Mouse (Mus musculus): ENCODE data around the gene Snx12.

Gene Snx12

DNA sequence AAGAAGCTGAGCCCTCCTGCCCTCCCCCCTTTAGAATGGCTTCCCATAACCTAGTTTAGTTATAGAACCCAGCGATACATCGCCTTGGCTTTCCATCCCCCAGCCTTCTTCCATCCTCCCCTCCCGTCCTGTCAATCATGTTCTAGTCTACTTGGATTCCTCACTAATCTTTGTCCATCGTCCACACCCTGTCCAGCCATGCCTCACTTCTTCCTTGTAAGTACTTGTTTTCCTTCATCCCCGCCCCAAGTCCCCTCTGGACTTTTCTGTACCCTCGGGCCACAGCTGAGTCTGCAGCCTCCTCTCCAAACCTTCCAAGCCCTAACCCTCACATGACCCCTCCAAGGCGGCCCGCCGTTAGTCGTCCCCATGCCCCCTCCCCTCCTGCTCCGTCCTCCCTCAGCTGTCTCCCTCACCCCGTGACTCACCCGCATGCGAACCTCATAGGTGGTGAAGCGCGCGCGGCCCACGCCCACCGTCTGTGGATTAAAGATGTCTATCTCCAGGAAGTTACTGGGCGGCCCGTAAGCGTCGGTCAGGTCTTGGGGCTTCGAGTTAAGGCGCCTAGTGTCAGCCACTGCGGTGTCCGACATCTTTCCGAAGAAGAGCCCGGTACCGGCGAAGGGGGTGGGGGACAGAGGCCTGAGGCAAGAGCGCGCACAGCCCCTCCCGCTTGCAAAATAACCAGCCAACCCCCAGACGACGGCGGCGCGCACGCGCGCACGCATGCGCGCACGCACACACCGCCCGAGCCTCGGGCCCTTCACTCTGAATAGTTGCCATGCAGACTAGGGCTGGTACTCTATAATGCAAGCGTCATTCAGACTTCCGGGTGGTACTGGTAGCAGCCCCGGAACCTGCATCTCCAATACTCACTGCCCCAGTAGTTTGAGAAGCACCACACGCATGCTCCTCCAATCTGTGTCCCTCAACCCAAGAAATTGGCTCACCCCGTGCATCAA lies at the start of gene Snx12:
TSS of gene Snx12 (minus strand) at position 730 of the 962 bp plus-strand sequence.
- peak; percentile 93 for DNase-seq (ENCODE audit: extremely low read depth, low read depth)

DNA sequence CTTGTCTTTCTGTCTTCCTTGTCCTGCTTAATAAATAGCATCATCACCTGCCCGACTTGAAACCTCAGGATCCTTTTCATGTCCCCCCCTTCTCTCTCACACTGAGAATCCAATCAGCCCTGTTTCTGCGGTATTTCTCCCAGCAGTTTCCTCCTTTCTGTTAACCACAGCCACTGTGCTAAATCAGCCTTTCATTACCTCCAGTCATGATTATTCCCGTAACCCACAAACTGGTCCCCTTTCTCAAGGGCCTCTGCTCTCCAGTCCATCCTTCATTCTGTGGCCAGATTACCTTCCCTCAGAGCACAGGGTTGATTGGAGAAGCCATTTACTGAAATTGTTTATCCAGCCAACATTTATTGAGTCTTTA lies 46.4 kb upstream of the Snx12 start, which contains the start of gene Gm20489:
TSS of gene Gm20489 (minus strand) at position 269 of the 370 bp plus-strand sequence.
- no peak for DNase-seq (ENCODE audit: extremely low read depth, low read depth)

DNA sequence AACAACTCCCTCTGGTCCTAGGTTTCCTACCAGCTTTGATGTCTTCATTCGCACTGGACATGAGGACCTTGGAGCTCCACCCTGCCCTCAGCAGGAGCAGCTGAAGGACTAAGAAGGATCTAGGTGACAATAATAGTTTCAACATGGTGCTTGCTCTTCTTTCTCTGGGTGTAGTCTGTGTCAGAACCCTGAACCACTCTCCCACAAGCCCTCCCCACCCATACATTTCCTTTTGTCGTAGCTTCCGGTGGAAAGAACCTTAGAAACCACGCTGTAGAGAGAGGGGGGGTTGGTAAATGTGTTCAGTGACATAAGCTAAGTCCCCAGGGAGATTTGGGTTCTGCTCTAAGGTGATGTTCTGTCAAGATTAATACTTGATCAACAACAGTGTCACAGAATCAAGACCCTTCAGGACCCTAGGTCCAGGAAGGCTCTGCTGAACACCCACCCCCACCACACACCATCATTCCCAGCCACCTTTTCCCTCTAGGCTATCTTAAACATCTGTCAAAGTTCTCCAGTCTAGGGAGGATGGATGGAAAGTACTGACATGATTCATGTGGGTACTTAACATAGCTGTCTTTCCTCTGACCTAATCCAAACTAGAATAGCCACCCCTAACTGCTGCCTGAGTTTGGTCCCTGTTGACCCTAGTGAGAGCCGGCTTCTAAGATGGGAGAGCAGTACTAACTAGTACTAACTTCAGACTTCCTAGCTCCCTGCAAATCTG lies 45.8 kb upstream of the Snx12 start, which contains the start of gene Il2rg:
TSS of gene Il2rg (minus strand) at position 231 of the 730 bp plus-strand sequence.
- no peak for DNase-seq (ENCODE audit: extremely low read depth, low read depth)

DNA sequence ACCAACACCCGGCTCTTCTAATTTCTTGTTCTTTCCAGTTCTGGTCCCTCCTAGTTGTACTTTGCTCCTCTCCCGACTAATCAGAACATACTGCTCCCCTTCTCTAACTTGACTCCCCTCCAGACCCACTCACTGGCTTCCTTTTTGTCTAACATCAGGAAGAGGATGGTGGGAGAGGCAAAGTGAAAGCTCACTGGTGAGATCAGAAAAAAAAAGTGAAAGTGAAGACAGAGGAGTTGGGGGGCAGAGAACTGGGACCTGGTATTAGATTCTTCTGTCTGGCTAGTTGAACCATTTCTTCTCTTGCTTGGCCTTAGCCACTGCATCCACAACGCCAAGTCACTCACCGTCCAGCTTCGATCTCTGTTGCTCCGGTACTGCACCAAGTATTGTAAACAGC lies 44.3 kb upstream of the Snx12 start:
- no peak for DNase-seq (ENCODE audit: extremely low read depth, low read depth)

DNA sequence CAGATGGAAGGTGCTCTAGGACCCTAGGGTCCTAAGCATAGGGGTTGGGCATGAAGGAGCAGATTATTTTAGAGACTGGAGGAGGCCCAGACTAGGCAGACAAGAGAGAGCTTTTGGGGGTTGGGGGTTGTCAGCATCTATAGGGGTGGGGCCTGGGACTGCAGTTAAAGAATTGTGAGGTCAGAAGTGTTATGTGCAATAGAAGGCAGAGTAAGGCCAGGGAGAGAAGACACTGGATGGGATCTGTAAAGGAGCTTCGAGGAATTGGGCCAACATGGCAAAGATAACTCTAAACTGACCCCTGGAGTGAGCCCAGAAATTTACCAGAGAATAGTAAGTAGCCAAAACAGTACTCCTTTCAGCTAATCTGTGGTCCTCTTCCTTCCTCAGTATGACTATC lies 41.5 kb upstream of the Snx12 start, which contains the start of gene Gm614:
TSS of gene Gm614 (minus strand) at position 101 of the 400 bp plus-strand sequence.
- DNase-seq (ENCODE audit: extremely low read depth, low read depth), result no peak

DNA sequence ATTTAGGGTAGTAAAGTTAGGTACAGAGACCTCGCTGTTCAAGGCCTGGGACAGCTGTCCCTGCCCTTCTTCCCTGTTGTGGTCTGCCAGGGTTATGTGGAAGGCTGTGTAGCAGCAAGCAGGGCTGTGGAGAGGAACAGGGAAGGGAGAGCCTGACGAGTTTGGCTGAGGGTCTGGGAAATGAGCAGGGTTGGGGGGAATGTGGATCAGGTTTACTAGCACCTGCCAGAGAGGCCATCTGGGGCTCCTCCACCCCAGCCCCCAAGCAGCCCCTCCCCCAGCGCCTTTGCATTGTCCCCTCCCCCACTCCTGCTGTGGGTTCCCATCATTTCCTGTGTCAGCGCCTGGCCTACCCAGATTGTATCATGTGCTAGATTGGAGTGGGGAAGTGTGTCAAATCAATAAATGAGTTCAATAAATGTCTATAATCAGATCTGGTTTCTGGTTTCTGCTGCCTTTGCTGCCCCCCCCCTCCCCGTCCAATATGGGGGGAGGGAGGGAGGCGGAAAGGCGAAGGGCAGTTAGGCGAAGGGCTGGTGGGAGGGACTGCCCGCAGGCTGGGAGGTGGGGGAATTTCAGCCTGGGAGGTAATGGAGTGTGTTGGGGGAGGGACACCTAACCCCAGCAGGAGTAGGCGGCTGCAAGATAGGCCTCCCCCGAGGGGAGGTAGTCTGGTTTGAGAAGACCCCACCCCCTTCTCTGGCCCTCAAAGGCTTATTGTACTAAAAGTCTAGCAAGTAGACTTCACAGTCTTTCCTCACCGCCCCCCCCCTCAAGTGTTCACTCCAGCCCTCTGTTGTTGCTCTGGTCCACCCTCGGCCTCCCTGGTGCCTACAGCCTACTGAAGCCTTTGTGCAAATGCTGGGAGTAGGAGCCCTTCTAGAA lies 38.3 kb upstream of the Snx12 start:
- DNase-seq (ENCODE audit: extremely low read depth, low read depth), result no peak

DNA sequence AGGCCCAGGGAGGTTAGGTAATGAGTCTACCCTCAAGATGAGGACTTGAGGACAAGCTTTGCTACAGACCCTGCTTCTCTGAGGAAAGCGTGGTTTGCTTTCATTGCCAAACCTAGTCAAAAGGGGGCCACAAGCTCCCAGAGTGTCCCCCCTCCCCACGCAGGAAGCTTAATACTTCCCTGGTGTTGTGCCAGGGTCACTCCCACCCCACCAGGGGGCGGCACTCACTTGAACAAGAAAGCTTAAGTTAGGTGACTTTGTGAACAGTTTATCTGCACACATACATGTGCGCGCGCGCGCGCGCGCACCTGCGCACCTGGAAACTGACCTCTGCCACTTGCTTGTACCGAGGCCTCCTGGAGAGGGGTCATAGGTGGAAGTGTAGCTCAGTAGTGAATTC lies 34.2 kb upstream of the Snx12 start:
- no peak for DNase-seq (ENCODE audit: extremely low read depth, low read depth)

DNA sequence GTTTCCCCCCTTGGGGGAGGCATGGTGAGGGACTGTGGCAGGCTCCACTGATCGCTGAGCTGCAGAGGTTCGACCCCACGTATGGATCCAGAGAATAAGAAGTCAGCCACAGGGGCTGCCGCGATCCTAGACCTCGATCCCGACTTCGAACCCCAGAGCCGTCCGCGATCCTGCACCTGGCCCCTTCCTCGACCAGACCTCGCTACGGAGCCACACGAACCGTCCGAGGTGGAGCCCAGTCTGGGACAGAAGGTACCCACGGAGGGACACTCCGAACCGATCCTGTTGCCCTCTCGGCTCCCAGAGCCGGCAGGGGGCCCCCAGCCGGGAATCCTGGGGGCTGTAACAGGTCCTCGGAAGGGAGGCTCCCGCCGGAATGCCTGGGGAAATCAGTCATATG lies 32.4 kb upstream of the Snx12 start:
- no peak for DNase-seq (ENCODE audit: extremely low read depth, low read depth)

DNA sequence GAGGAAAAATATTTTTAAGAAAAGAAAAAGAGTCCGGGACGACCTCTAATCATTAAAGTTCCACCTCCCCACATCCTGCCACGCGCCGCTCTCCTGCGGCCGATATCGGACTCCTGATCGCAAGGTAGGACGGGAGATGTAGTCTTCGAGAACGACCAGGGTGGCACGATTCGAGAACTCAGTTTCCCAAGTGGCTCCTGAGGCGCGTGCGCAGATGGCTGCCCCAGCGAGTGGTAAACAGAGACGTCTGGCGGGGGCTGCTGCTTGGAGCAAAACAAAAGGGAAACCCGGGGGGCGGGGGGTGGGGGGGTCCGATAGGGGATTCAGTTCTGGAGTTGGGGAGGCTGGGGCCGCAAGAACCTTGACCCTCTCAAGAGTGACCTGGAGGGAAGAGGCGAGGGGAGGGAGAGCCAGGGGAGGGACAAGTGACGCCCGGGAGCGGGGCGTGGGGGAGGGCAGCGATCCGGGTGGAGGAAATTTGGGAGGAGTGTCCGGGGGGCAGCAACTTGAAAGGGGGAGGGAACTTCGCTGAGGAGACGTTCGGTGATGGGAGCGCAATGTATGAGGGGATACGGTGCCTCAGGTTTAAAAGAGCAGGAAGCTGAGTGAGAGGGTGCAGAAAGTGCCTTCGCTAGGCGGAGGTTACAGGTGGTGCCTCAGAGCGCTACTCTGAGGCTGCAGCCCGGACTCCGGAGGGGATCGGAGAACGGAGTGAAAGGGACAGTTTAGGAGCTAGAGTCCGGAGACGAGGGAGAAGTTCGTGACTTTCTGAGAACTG lies 31.8 kb upstream of the Snx12 start, which contains the start of gene Foxo4:
TSS of gene Foxo4 (plus strand) at position 577 of the 778 bp plus-strand sequence.
- peak; percentile 96 for DNase-seq (ENCODE audit: extremely low read depth, low read depth)

DNA sequence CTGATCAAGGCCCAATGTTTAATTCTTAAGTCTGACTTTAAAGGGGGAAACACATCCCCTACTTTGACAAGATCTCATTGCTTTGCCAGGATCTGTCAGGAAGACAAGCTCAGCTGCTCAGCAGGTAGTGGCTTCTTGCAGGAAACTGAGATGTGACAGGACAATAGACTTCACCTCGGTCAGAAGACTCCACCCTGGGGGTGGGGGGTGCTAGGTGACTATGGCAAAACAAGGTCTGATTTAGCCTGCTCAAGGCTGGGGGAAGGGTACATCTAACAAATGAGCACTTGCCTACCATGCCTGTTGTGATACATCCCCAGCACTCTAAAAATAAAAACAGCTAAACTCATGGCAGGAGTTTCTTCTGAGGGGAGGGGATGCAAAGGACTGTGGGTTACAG lies 22.6 kb upstream of the Snx12 start:
- no peak for DNase-seq (ENCODE audit: extremely low read depth, low read depth)

DNA sequence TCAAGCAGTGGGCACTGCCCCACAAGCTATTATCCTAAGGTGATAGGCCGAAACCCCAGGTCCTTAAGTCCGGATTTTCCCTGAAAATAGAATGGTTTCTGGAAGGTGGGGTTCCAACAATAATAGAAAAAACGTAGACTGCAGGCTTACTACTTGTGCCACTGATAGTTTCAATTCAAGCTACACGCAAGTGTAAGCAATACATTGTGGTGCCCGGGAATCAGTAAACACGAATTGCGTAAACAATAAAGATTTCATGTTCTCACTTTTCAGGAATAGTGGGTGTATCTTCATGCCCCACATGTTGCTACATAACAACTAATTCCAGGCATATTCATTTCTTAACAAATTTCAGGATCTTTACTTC lies 416 bp upstream of the Snx12 start:
- no peak for DNase-seq (ENCODE audit: extremely low read depth, low read depth)

DNA sequence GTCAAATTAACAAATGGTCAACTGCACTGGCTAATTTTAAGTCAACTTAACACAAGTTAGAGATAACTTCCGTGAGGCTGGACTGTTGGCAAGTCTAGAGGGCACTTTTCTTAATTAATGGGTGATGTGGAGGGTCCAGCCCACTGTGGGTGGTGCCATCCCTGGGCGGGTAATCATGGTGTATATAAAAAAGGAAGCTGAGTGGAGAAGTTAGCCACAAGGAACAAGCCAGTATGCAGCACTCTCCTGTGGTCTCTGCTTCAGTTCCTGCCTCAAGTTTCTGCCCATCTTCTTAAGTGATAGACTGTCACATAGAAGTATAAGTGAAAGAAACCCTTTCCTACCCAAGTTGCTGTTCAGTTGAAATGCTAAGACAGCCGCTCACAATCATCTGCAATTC lies 33.1 kb downstream of the Snx12 start:
- peak; percentile 6 for DNase-seq (ENCODE audit: extremely low read depth, low read depth)

DNA sequence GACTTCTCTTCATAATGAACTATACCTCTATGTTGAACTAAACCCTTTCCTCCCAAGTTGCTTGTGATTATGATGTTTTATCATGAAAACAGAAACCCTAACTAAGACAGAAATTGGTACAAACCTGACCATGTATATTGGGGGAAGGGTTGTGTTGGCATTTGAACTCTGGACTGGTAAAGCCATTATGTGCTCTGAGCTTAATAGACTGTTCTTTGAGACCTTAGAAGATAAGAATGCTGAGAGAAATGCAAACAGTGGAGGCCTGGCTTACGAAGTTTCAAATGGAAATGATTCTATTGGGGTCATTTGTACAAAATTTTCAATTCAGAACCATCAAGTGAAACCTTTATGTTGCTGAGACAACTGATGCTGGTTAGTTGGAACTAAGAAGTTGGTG lies 34.7 kb downstream of the Snx12 start:
- DNase-seq (ENCODE audit: extremely low read depth, low read depth), result no peak

DNA sequence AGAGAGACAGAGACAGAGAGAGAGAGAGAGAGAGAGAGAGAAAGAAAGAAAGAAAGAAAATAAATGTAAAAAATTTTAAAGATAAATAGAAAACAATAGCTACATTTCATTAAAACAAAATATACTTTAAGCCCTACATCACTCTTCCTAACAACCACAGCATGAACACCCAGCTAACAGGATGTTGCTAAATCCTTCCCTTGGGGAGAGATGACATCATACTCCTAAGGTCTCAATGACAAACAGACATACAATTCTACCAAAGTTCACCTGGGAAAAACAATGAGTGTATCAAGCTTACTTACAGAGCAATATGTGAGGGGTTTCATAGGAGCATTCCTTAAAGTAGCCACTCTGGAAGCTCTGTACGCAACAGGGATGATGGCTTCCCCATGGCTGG lies 49.0 kb downstream of the Snx12 start:
- no peak for DNase-seq (ENCODE audit: extremely low read depth, low read depth)

DNA sequence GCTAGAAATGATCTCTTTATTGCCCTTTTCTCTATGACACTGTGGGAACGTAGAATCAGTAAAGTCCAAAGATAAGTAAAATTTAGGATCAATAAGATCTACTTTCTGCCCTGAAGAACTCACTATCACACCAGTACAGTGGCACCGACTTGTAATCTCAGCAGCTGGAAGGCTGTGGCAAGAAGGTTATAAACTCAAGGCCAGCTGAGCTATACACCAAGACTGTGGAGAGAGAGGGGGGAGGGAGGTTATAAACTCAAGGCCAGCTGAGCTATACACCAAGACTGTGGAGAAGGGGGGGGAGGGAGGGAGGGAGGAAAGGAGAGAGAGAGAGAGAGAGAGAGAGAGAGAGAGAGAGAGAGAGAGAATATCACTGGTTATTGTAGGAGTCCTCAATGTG lies 53.9 kb downstream of the Snx12 start:
- no peak for DNase-seq (ENCODE audit: extremely low read depth, low read depth)

DNA sequence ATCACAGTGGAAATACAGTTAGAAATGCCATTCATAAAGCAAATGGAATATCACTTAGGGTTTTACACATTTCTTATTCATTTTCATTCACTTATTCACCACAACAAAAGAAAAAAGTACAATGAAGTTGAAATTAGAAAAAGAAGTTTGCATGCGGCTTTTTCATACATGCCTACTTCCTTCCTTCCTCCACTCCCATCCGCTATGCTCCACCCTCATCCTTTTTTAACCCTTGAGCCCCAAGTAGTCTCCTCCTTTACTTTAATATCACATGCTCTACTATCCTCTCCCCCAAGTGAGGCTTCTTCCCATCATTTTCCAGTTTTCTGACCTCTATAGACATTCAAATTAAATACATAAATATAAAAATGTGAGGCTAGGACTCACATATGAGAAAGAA lies 58.6 kb downstream of the Snx12 start:
- no peak for DNase-seq (ENCODE audit: extremely low read depth, low read depth)

DNA sequence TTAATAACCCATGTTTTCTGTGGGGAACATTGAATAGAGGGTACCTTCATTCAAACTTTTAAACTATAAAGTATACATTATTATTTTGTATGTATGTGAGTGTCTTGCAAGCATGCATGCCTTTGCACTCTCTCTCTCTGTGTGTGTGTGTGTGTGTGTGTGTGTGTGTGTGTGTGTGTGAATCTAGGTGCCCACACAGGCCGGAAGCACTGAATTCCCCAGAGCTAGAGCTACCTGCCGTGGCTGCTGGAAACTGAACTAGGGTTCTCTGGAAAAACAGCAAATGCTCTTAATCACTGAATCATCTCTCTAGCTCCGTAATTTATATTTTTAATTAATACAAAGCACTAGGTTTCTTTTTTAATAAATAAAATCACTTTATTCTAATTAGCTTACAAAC lies 59.1 kb downstream of the Snx12 start:
- DNase-seq (ENCODE audit: extremely low read depth, low read depth), result no peak

DNA sequence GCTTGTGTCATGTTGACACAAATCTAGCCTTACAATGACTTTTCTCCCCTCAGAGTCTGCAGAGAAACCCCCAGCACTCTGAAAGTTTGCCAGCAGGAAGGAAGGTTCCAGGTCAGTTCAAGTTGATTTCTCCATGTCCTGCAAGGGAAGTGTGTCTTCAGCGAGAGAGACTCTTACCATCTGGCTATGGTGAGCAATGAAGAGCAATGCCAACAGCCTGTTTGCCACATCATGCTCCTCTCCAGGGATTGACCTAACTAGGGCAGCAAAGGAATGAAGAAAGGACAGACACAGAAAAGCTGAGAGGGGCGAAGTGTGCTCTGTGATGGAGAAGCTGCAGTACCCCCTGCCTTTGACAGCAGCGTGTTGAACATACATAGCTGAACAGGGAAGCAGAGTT lies 59.8 kb downstream of the Snx12 start:
- DNase-seq (ENCODE audit: extremely low read depth, low read depth), result no peak

DNA sequence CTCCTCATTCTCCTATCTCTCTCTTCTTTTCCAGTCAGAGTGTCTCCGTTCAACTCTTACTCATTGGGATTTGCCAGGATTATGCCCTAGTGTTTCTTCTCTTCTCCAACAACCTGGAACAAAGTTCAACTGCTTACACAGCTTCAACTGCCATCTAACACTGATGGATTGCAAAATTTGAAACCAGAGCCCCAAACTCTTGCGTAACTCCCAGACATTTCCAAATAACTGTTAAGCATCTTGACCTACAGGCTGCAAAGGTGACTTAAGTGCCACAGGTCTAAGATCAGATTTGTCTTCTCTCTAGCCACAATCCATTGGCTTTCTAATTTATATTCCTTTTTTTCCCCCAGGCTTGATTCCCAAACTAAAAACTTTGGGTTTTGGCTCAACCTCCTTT lies 64.9 kb downstream of the Snx12 start:
- DNase-seq (ENCODE audit: extremely low read depth, low read depth), result no peak

DNA sequence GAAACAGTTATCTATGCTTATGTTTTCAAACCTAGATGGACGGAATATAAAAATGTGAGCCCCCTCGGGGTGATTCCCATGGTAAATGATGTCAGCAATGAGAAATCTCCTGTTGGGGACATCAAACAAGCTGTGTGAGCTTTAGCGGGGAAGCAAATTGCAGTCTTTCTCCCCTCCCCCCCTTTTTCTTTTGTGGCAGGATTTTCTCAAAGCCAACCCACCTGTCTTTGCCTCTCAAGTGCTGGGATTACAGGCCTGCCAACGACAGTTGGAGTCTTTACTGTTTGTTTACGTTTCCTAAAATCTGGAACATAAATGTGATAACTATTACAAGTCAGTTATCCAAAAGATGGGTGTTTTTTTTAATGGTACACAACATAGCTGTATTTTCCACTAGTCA lies 66.0 kb downstream of the Snx12 start:
- DNase-seq (ENCODE audit: extremely low read depth, low read depth), result no peak

DNA sequence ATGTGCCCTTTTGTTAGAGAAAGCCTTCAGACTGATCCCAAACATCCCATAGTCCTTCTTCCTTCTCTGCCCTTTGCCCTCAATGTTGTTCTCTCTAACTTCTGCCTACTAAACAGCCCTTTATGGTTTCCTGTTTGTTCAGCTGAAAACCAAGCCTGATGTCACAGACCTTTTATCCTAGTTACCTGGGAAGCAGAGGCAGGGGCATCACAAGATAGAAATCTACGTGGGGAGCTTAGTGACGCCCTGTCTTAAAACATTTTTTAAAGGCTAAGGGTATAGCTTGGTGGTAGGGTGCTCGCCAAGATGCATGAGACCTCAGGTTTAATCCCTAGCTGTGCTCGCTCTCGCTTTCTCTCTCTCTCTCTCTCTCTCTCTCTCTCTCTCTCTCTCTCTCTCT lies 74.9 kb downstream of the Snx12 start:
- no peak for DNase-seq (ENCODE audit: extremely low read depth, low read depth)

Measured in MEL-GATA-1-ER (cell line).